In the genomic region with DNA sequence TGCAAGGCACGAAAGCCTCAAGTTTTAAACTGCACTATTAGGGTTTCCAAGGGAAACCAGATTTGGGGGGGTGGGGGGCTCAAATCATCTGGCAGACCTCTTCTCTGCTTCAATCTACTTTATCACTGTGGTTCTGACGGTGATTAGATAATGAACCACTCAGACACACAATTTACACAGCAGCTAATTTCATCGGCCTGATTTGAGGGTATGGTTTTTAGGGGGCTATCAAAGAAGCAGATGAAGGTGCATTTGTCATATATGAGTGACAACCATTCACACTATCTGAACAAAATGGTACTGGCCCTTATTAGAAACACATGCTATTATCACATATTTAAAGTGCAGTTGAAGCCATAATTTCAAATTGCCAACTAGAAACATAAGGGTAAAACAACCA, we compare ENCODE assay signal across 16 mouse cellular contexts.
A peak's percentile ranks its signal among the peaks of the same experiment; 100 is the strongest.
DNase-seq lines count a peak whose midpoint lies in the region; ATAC-seq lines count a peak whose summit lies in the region.
"Had no signal": no experiment of that assay in that cellular context is flagged by ENCODE, and none has a peak within 500 bp of the region (broad histone marks: within the 10 kb centered on the region; RNA-seq: fewer than 3 reads in every experiment).

No protein-coding gene starts in this region.

- no peak overlapping the region for H3K9ac ChIP-seq in forebrain, embryonic 14.5 days (ENCODE audit: low read length)
- no peak overlapping the region for H3K9ac ChIP-seq in forebrain, embryonic 15.5 days (replicated peaks)
- H3K9ac ChIP-seq in midbrain, embryonic 11.5 days (ENCODE audit: low read length): no peak overlapping the region
- no peak overlapping the region for H3K9ac ChIP-seq in midbrain, embryonic 16.5 days (ENCODE audit: low read depth, low read length)
- H3K9ac ChIP-seq: embryonic facial prominence, embryonic 12.5 days had no signal

- 0 out of 2 replicates have a peak, but pooled peaks have one; percentile 18 for ATAC-seq in forebrain, embryonic 14.5 days
- ATAC-seq in forebrain, embryonic 15.5 days (replicated peaks): no peak
- ATAC-seq in midbrain, embryonic 11.5 days (ENCODE audit: low FRiP score): no peak
- no peak for ATAC-seq in midbrain, embryonic 16.5 days
- ATAC-seq: forebrain, embryonic 16.5 days had no signal

- H3K4me1 ChIP-seq in forebrain, embryonic 14.5 days (ENCODE audit: control insufficient read depth, insufficient read depth, low read length): peaks cover 3% of the 10 kb centered on the region; the same call in 1 of the 2 replicates
- H3K4me1 ChIP-seq in forebrain, embryonic 15.5 days: no peaks in the 10 kb centered on the region
- H3K4me1 ChIP-seq in midbrain, embryonic 11.5 days (ENCODE audit: control insufficient read depth, insufficient read depth, low read length): peaks cover 4% of the 10 kb centered on the region
- no peaks in the 10 kb centered on the region for H3K4me1 ChIP-seq in midbrain, embryonic 16.5 days (ENCODE audit: control insufficient read depth, insufficient read depth, low read length)

- no peaks in the 10 kb centered on the region for H3K27me3 ChIP-seq in forebrain, embryonic 14.5 days (replicated peaks; ENCODE audit: control insufficient read depth, insufficient read depth, low read length)
- no peaks in the 10 kb centered on the region for H3K27me3 ChIP-seq in forebrain, embryonic 15.5 days
- H3K27me3 ChIP-seq in midbrain, embryonic 11.5 days (ENCODE audit: control insufficient read depth, insufficient read depth, low read length): no peaks in the 10 kb centered on the region
- H3K27me3 ChIP-seq in midbrain, embryonic 16.5 days (ENCODE audit: control insufficient read depth, insufficient read depth, low read depth, low read length): no peaks in the 10 kb centered on the region
- H3K27me3 ChIP-seq: embryonic facial prominence, embryonic 12.5 days had no signal

- no peaks in the 10 kb centered on the region for H3K9me3 ChIP-seq in forebrain, embryonic 14.5 days (replicated peaks; ENCODE audit: control insufficient read depth, low read length)
- H3K9me3 ChIP-seq in forebrain, embryonic 15.5 days: no peaks in the 10 kb centered on the region
- H3K9me3 ChIP-seq in midbrain, embryonic 11.5 days (ENCODE audit: control insufficient read depth, low read length): no peaks in the 10 kb centered on the region
- H3K9me3 ChIP-seq in midbrain, embryonic 16.5 days (replicated peaks; ENCODE audit: control insufficient read depth, low read length, poor library complexity, severe bottlenecking): no peaks in the 10 kb centered on the region
- H3K9me3 ChIP-seq: embryonic facial prominence, embryonic 10.5 days; embryonic facial prominence, embryonic 12.5 days had no signal

- no peak overlapping the region for H3K4me2 ChIP-seq in forebrain, embryonic 14.5 days (ENCODE audit: low read length)
- H3K4me2 ChIP-seq in forebrain, embryonic 15.5 days (replicated peaks): no peak overlapping the region
- H3K4me2 ChIP-seq in midbrain, embryonic 11.5 days: no peak overlapping the region
- no peak overlapping the region for H3K4me2 ChIP-seq in midbrain, embryonic 16.5 days (ENCODE audit: low read length)
- H3K4me2 ChIP-seq: embryonic facial prominence, embryonic 12.5 days had no signal

- 70% methylated on average over 3 of the region's 3 CpGs for WGBS in forebrain, embryonic 14.5 days
- WGBS in forebrain, embryonic 15.5 days: 52% methylated on average over 3 of the region's 3 CpGs
- WGBS in midbrain, embryonic 11.5 days: 86% methylated on average over 3 of the region's 3 CpGs
- WGBS in midbrain, embryonic 16.5 days: 76% methylated on average over 3 of the region's 3 CpGs

- no peak overlapping the region for H3K4me3 ChIP-seq in forebrain, embryonic 14.5 days (ENCODE audit: low read depth, low read length)
- H3K4me3 ChIP-seq in forebrain, embryonic 15.5 days: no peak overlapping the region
- H3K4me3 ChIP-seq in midbrain, embryonic 11.5 days (ENCODE audit: low read depth, low read length): no peak overlapping the region
- H3K4me3 ChIP-seq in midbrain, embryonic 16.5 days (ENCODE audit: low read depth, low read length): no peak overlapping the region
- H3K4me3 ChIP-seq: embryonic facial prominence, embryonic 10.5 days; embryonic facial prominence, embryonic 12.5 days had no signal

- H3K36me3 ChIP-seq in forebrain, embryonic 14.5 days (ENCODE audit: control insufficient read depth, insufficient read depth, low read length): 0 out of 2 replicates have a peak, but pooled peaks cover 7% of the 10 kb centered on the region
- peaks cover 2% of the 10 kb centered on the region; the same call in 1 of the 2 replicates for H3K36me3 ChIP-seq in forebrain, embryonic 15.5 days
- no peaks in the 10 kb centered on the region; the same call in 1 of the 2 replicates for H3K36me3 ChIP-seq in midbrain, embryonic 11.5 days (ENCODE audit: control insufficient read depth, insufficient read depth, low read length)
- H3K36me3 ChIP-seq in midbrain, embryonic 16.5 days (ENCODE audit: control insufficient read depth, insufficient read depth, low read length): peaks cover 6% of the 10 kb centered on the region

- H3K27ac ChIP-seq in forebrain, embryonic 14.5 days (ENCODE audit: low read depth, low read length): no peak overlapping the region
- H3K27ac ChIP-seq in forebrain, embryonic 15.5 days (replicated peaks): no peak overlapping the region
- H3K27ac ChIP-seq in midbrain, embryonic 11.5 days (ENCODE audit: low read depth, low read length): no peak overlapping the region
- H3K27ac ChIP-seq in midbrain, embryonic 16.5 days (ENCODE audit: low read length): no peak overlapping the region
- H3K27ac ChIP-seq: embryonic facial prominence, embryonic 10.5 days; embryonic facial prominence, embryonic 12.5 days had no signal

- peak; percentile 53 for DNase-seq in forebrain, embryonic 14.5 days (ENCODE audit: low spot score)
- peak; percentile 60 for DNase-seq in midbrain, embryonic 11.5 days (ENCODE audit: low spot score, missing footprints)
- no peak for DNase-seq in right cerebral cortex, postnatal 36 days (ENCODE audit: low spot score in 2 of 2)
- DNase-seq: adrenal gland, adult 2 months; adrenal gland, postnatal 10 days; adrenal gland, postnatal 25 days; cerebellum, adult 11-12 months; cerebellum, adult 2 months; cerebellum, adult 9-10 months; cerebellum, postnatal 10 days; cerebellum, postnatal 25 days had no signal

Comparison
In these comparisons a context has a peak if more than half of its experiments do, and no peak if none do; other contexts are left out.
1. DNase-seq: peak in forebrain, embryonic 14.5 days (single experiment) and midbrain, embryonic 11.5 days (single experiment); none in right cerebral cortex, postnatal 36 days (0 of 2).